Mouse (Mus musculus): ENCODE data around the gene Ngb.

GRCm38 (mm10) chr12:87093671-87094070 lies 8.7 kb downstream of the Ngb start:
- TF ChIP-seq GATA1 (IDR thresholded peaks at IDR 0.05; ENCODE audit: low read length) (no peak), TAL1 (IDR thresholded peaks at IDR 0.05; ENCODE audit: low read length) (no peak)

All from erythroblast, embryonic 14.5 days (primary cell).